Mouse (Mus musculus) stomach, embryonic 16.5 days (tissue): ENCODE results near the gene Macrod2. TPM values are rescaled to one million over a fixed set of nuclear protein-coding genes. Genes with fewer than 3 reads are reported as not detected.

Experiments used
- ATAC-seq: fragments of 200-750 bp; cut with Nextera tagmentation; 2 replicates; pipeline ENCODE4 v1.8.0; 2017; ENCODE audit warnings: moderate number of reproducible peaks, moderate TSS enrichment; ENCODE audit not compliant: insufficient read depth, low FRiP score
- H3K27ac ChIP-seq: fragments of 300-500 bp; sonication (generic); 2 replicates; pipeline ENCODE4 v1.5.1; 2014; ENCODE audit warnings: low read length
- H3K27me3 ChIP-seq: fragments of 300-500 bp; sonication (generic); 2 replicates; pipeline ENCODE4 v1.6.1; 2014; ENCODE audit warnings: low read length, control low read depth, mixed read lengths; ENCODE audit not compliant: control insufficient read depth, insufficient read depth
- H3K36me3 ChIP-seq: fragments of 300-500 bp; sonication (generic); 2 replicates; pipeline ENCODE4 v1.6.1; 2014; ENCODE audit warnings: low read length; ENCODE audit not compliant: control insufficient read depth, insufficient read depth
- H3K4me1 ChIP-seq: fragments of 300-500 bp; sonication (generic); 2 replicates; pipeline ENCODE4 v1.6.1; 2014; ENCODE audit warnings: low read length, control low read depth, mixed read lengths; ENCODE audit not compliant: control insufficient read depth, insufficient read depth
- H3K4me2 ChIP-seq: fragments of 300-500 bp; sonication (generic); 2 replicates; pipeline ENCODE4 v1.6.1; 2014; ENCODE audit warnings: low read depth, low read length, mixed read lengths
- H3K4me3 ChIP-seq: fragments of 300-500 bp; sonication (generic); replicated peaks from 2 replicates; pipeline ENCODE4 v1.5.1; 2014; ENCODE audit warnings: mild to moderate bottlenecking, low read length
- H3K9ac ChIP-seq: fragments of 300-500 bp; sonication (generic); 2 replicates; pipeline ENCODE4 v1.6.1; 2014; ENCODE audit warnings: low read length
- H3K9me3 ChIP-seq: fragments of 300-500 bp; sonication (generic); replicated peaks from 2 replicates; pipeline ENCODE4 v1.6.1; 2016; ENCODE audit warnings: low read length, control low read depth; ENCODE audit not compliant: control insufficient read depth
- WGBS: fragments of 180-500 bp; shearing (Covaris S2); extraction: QIAGEN DNeasy Blood & Tissue Kit; methylation state at CpG from one replicate; pipeline ENCODE4 v1.1.7; 2014; 5-methylcytosine and 5-hydroxymethylcytosine counted together
- polyA plus RNA-seq: library from polyadenylated mRNA; unstranded; fragments of >200 nt; fragmentation: Nextera tagmentation; extraction: Ambion mirVana; gene quantifications from 2 replicates; pipeline ENCODE4 v1.2.1, GENCODE M21; 2015

Gene Macrod2
- polyA plus RNA-seq, 1 experiment from 2014 or later: 45.4 TPM

DNA sequence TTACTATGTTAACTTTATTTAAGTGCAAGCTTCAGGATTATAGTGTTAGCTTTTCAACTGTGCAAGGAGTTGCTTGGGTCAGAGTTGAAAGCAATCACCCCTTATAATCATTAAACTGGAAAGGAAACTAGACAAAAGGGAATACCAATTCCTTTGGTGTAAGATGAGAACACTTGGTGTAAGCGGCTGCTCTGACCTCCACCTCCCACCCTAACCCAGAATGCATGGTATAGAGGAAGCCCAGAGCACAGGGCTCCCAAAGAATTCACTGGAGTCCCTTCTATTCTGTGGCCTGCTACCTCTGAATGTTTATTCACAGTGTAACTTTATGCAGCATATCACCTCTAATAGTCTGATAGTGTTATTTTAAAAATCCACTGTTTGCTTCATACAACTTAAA, 517.1 kb downstream of the Macrod2 start:
- Histone ChIP-seq H3K4me2 (no peak overlapping the region), H3K4me3 (no peak overlapping the region), H3K4me1 (no peaks in the 10 kb centered on the region), H3K36me3 (no peaks in the 10 kb centered on the region), H3K27ac (no peak overlapping the region), H3K9ac (no peak overlapping the region), H3K9me3 (no peaks in the 10 kb centered on the region), H3K27me3 (no peaks in the 10 kb centered on the region)
- whole genome bisulfite sequencing: 50% methylated on average over 1 of the region's 1 CpGs
- ATAC-seq: no peak

- H3K4me1 ChIP-seq: no peaks in the 10 kb centered on the region
- H3K9ac ChIP-seq: no peak overlapping the region
- H3K4me2 ChIP-seq: no peak overlapping the region
- no peaks in the 10 kb centered on the region for H3K36me3 ChIP-seq
- H3K9me3 ChIP-seq: no peaks in the 10 kb centered on the region
- H3K4me3 ChIP-seq: no peak overlapping the region
- no peak for ATAC-seq
- no peak overlapping the region for H3K27ac ChIP-seq
- H3K27me3 ChIP-seq: no peaks in the 10 kb centered on the region
- WGBS: 68% methylated on average over 2 of the region's 2 CpGs
Observed at GRCm38 (mm10) chr2:140912931-140913330, 517.8 kb downstream of the Macrod2 start.

DNA sequence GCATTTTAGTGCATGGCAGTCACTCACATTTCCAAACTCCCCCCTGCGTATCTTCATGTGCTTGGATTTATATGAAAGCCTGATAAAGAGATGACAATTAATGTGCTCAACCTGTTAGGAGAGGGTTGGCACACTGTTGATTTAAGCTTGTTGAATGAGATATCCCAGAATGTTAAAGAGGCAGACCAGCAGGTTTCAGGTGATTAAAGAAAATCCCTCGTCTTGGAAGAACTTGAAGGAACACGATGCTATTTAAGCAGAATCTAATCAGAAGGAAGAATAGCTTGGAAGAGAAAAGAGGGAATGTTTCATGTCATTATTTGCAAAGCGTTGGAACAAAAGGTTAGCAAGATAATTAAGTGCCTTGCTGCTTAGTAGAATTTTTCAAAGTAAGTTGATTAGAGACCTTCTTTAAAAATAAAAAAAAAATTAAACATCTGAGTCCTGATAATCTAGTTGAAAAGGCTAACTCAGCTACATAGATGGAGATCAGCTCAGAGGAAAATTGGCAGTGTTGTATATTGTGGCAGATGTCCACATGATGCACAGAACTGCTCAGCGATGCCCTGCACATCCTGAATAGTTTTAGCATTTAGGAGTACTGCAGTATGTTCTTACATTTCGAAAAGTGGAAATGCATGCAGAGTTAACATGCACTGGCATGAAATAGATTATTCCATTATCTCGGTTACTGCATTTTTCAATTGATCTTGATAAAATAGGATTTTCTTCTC, 518.7 kb downstream of the Macrod2 start:
- Histone ChIP-seq H3K4me3 (no peak overlapping the region), H3K27me3 (no peaks in the 10 kb centered on the region), H3K9ac (no peak overlapping the region), H3K4me1 (no peaks in the 10 kb centered on the region), H3K4me2 (no peak overlapping the region), H3K9me3 (no peaks in the 10 kb centered on the region), H3K36me3 (no peaks in the 10 kb centered on the region), H3K27ac (no peak overlapping the region)
- ATAC-seq: no peak
- WGBS: 65% methylated on average over 7 of the region's 7 CpGs

DNA sequence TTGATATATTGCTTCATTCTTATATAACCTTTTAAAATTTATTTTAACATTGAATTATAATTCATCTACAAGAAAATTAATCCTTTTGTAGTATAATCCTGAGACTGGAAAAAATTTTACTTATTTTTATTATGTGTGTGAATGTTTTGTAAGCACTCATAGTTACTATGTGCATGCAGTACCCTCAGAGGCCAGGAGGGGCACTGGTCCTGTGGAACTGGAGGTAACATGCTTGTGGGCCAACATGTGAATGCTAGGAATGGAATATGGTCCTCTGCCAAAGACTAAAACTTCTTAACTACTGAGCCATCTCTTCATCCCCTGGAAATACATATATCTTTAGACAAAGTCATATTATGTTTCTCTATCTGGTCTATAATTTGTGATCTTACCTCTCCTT, 531.8 kb downstream of the Macrod2 start:
- no peak for ATAC-seq
- H3K9me3 ChIP-seq: no peaks in the 10 kb centered on the region
- H3K4me3 ChIP-seq: no peak overlapping the region
- no peaks in the 10 kb centered on the region for H3K4me1 ChIP-seq
- no peaks in the 10 kb centered on the region for H3K27me3 ChIP-seq
- no peak overlapping the region for H3K9ac ChIP-seq
- H3K36me3 ChIP-seq: no peaks in the 10 kb centered on the region
- no peak overlapping the region for H3K4me2 ChIP-seq
- H3K27ac ChIP-seq: no peak overlapping the region

GRCm38 (mm10) chr2:140934483-140934882, 539.4 kb downstream of the Macrod2 start:
- Histone ChIP-seq H3K9me3 (no peaks in the 10 kb centered on the region), H3K9ac (no peak overlapping the region), H3K27ac (no peak overlapping the region), H3K4me3 (no peak overlapping the region), H3K27me3 (no peaks in the 10 kb centered on the region), H3K4me1 (no peaks in the 10 kb centered on the region), H3K36me3 (no peaks in the 10 kb centered on the region), H3K4me2 (no peak overlapping the region)
- ATAC-seq: no peak
- 42% methylated on average over 1 of the region's 1 CpGs for WGBS

DNA sequence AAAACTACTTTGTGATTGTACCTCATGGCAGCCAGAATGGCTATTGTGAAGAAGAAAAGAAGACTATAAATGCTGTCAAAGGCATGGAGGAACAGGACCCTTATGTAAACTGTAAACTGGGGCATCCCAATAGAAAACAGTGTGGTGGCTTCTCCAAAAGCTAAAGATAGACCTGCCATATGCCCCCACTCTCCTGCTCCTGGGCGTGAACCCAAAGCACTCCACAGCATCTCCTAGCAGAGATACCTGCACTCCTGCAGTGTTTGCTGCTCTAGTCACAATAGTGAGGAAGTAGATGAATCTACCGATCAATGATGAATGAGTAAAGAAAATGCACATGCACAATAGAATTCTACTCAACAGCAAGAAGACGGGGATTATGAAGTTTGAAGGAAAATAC, 554.4 kb downstream of the Macrod2 start:
- Histone ChIP-seq H3K9me3 (no peaks in the 10 kb centered on the region), H3K4me2 (no peak overlapping the region), H3K36me3 (no peaks in the 10 kb centered on the region), H3K4me1 (no peaks in the 10 kb centered on the region), H3K27ac (no peak overlapping the region), H3K9ac (no peak overlapping the region), H3K4me3 (no peak overlapping the region), H3K27me3 (no peaks in the 10 kb centered on the region)
- 85% methylated on average over 3 of the region's 3 CpGs for WGBS
- no peak for ATAC-seq

DNA sequence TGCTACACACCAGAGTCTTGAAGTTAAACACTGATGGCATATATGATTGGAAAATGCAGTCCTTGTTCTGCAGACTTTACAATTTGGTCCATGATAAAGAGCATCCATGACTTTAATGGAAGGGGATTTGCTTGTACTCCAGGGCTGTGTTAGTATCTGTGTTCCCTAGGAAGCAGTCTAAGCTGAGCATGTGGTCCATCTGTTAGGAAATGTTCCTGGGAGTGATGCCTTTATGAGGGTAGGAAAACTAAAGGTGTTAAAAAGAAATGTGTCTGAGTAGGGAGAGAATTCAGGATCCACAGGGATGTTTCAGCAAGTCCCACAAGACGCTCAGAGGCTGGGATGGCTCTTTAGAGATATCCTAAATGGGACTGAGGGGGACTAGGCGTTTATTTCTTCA, 564.1 kb downstream of the Macrod2 start:
- H3K27me3 ChIP-seq: no peaks in the 10 kb centered on the region
- no peak overlapping the region for H3K4me3 ChIP-seq
- H3K9me3 ChIP-seq: no peaks in the 10 kb centered on the region
- H3K9ac ChIP-seq: no peak overlapping the region
- H3K27ac ChIP-seq: no peak overlapping the region
- H3K36me3 ChIP-seq: no peaks in the 10 kb centered on the region
- WGBS: 67% methylated on average over 2 of the region's 2 CpGs
- no peaks in the 10 kb centered on the region for H3K4me1 ChIP-seq
- H3K4me2 ChIP-seq: no peak overlapping the region
- ATAC-seq: no peak

DNA sequence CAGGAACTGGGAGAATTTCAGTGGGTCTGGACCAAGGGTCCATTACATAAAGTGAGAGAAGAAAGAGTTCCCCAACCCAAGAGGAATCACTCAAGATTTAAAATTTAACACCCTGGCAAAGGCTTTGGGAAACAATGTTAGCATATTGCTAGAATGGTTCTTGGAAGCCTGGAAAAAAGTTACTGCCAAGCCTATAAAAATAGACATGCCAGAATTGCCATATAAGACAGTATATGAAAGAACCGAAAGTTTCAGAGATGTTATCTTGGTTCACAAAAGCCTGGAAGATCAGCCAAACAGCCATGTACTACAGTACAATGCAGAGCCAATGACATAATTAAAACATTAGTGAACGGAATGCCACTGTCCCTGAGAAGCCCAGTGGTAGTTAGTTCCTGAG, 575.1 kb downstream of the Macrod2 start:
- Histone ChIP-seq H3K27me3 (no peaks in the 10 kb centered on the region), H3K4me3 (no peak overlapping the region), H3K9ac (no peak overlapping the region), H3K27ac (no peak overlapping the region), H3K4me1 (no peaks in the 10 kb centered on the region), H3K4me2 (no peak overlapping the region), H3K9me3 (no peaks in the 10 kb centered on the region), H3K36me3 (no peaks in the 10 kb centered on the region)
- 84% methylated on average over 2 of the region's 2 CpGs for WGBS
- ATAC-seq: no peak

- H3K9me3 ChIP-seq: no peaks in the 10 kb centered on the region
- no peak for ATAC-seq
- no peak overlapping the region for H3K9ac ChIP-seq
- no peaks in the 10 kb centered on the region for H3K27me3 ChIP-seq
- H3K27ac ChIP-seq: no peak overlapping the region
- H3K4me2 ChIP-seq: no peak overlapping the region
- 63% methylated on average over 5 of the region's 5 CpGs for WGBS
- H3K4me3 ChIP-seq: no peak overlapping the region
- no peaks in the 10 kb centered on the region for H3K4me1 ChIP-seq
- H3K36me3 ChIP-seq: no peaks in the 10 kb centered on the region
Observed at GRCm38 (mm10) chr2:140971845-140972244, 576.7 kb downstream of the Macrod2 start.
